Mouse (Mus musculus): ENCODE measurements around the gene Pctp.

DNA sequence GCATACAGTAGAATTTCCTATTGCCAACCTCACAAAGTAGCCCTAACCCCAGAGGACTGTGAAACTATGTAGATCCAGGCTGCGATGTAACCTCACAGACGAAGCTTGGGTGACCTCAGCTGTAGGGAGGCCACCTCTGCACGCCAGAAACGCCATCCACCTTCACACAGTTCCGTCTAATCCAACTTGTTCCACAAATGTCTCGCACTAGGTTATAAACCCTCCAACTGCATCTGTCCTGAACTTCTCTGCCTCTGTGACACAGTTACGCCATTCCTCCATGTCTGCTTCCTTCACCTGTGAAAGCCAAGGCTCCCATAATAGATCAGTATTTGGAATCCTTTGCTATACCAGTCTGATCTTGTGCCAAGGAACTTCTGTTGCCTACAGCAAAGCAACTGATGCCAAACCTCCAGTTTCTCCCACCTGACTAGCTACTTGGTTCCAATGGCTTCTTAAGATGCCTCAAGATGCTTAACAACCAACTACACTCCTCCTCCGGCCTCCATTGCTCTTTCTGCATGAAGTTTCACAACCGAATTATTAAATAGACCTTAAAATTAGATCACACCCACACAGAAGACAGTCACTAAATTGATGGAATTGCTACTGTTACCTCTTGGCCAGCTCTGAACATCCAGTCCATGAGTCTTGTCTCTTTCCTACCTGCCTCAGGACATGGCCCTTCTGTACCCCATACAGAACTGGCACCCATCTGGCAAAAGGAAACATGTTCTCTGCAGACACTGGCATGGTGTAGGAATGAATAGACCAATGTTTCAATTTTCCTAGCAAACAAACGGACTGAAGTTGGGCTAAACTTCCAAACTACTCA lies 1.1 kb downstream of the Pctp start:
- TF ChIP-seq CTCF (IDR thresholded peaks at IDR 0.05; ENCODE audit: low read depth, low read length) (no peak), GATA1 (IDR thresholded peaks at IDR 0.05; ENCODE audit: borderline replicate concordance, low read length) (no peak)

Data from G1E (cell line).